ENCODE assay signal across 24 mouse cellular contexts in genomic region chr1:109971721-109972425, GRCm38 (mm10). TPM values are rescaled to one million over a fixed set of nuclear protein-coding genes. Genes with fewer than 3 reads are reported as not detected.
DNase-seq lines count a peak whose midpoint lies in the region; ATAC-seq and TF ChIP-seq lines count a peak whose summit lies in the region.
"Had no signal": no experiment of that assay in that cellular context is flagged by ENCODE, and none has a peak within 500 bp of the region (broad histone marks: within the 10 kb centered on the region; RNA-seq: fewer than 3 reads in every experiment).

No protein-coding gene starts in this region.

- no peaks in the 10 kb centered on the region for H3K9me3 ChIP-seq in hindbrain, embryonic 12.5 days (replicated peaks)
- no peaks in the 10 kb centered on the region for H3K9me3 ChIP-seq in hindbrain, postnatal 0 days (ENCODE audit: low read length)
- H3K9me3 ChIP-seq in embryonic facial prominence, embryonic 14.5 days (ENCODE audit: control insufficient read depth, low read length): no peaks in the 10 kb centered on the region
- no peaks in the 10 kb centered on the region for H3K9me3 ChIP-seq in forebrain, embryonic 16.5 days (ENCODE audit: control insufficient read depth, low read length)
- H3K9me3 ChIP-seq: embryonic facial prominence, embryonic 13.5 days; megakaryocyte, embryonic 14.5 days; stomach, embryonic 15.5 days had no signal

- no peak for TF ChIP-seq POLR2A in brain, embryonic 14.5 days (IDR thresholded peaks at IDR 0.05; ENCODE audit: borderline replicate concordance, extremely low read depth, insufficient read depth, insufficient read length, poor library complexity, severe bottlenecking)

- no peak overlapping the region for H3K4me3 ChIP-seq in hindbrain, embryonic 12.5 days
- H3K4me3 ChIP-seq in hindbrain, postnatal 0 days (ENCODE audit: low read length): no peak overlapping the region
- no peak overlapping the region for H3K4me3 ChIP-seq in embryonic facial prominence, embryonic 14.5 days (ENCODE audit: low read depth, low read length)
- H3K4me3 ChIP-seq in forebrain, embryonic 16.5 days (replicated peaks; ENCODE audit: low read length): no peak overlapping the region
- H3K4me3 ChIP-seq: embryonic facial prominence, embryonic 13.5 days; megakaryocyte, embryonic 14.5 days; stomach, embryonic 15.5 days had no signal

- no peak overlapping the region for H3K27ac ChIP-seq in hindbrain, embryonic 12.5 days
- no peak overlapping the region for H3K27ac ChIP-seq in hindbrain, postnatal 0 days
- no peak overlapping the region for H3K27ac ChIP-seq in embryonic facial prominence, embryonic 14.5 days (replicated peaks; ENCODE audit: low read depth, low read length)
- H3K27ac ChIP-seq in forebrain, embryonic 16.5 days (ENCODE audit: low read length): no peak overlapping the region
- H3K27ac ChIP-seq: embryonic facial prominence, embryonic 13.5 days; stomach, embryonic 15.5 days had no signal

- H3K9ac ChIP-seq in hindbrain, embryonic 12.5 days: no peak overlapping the region
- H3K9ac ChIP-seq in hindbrain, postnatal 0 days (replicated peaks; ENCODE audit: low read length): no peak overlapping the region
- no peak overlapping the region for H3K9ac ChIP-seq in embryonic facial prominence, embryonic 14.5 days (ENCODE audit: low read depth, low read length)
- H3K9ac ChIP-seq in forebrain, embryonic 16.5 days (replicated peaks; ENCODE audit: low read depth, low read length): no peak overlapping the region
- H3K9ac ChIP-seq: embryonic facial prominence, embryonic 13.5 days; stomach, embryonic 15.5 days had no signal

- no peak for DNase-seq in hindbrain, postnatal 0 days (ENCODE audit: low spot score)
- peak; percentile 87 for DNase-seq in brain, embryonic 14.5 days (ENCODE audit: low read depth)
- peak; percentile 19 for DNase-seq in embryonic facial prominence, embryonic 14.5 days (ENCODE audit: low spot score)
- no peak for DNase-seq in heart, adult 8-10 months (ENCODE audit: low spot score)
- no peak for DNase-seq in urinary bladder, adult 18-20 months (ENCODE audit: low spot score in 2 of 2)
- DNase-seq: adrenal gland, postnatal 25 days; B cell, adult 2 months; cerebellum, adult 11-12 months; cerebellum, postnatal 25 days; heart, postnatal 14 days; kidney, adult 8-10 months; kidney, postnatal 25 days; lung, adult 18-20 months; thymus, adult 2 months had no signal

- no peaks in the 10 kb centered on the region for H3K4me1 ChIP-seq in hindbrain, embryonic 12.5 days
- no peaks in the 10 kb centered on the region for H3K4me1 ChIP-seq in hindbrain, postnatal 0 days (ENCODE audit: insufficient read depth, low read length)
- no peaks in the 10 kb centered on the region for H3K4me1 ChIP-seq in embryonic facial prominence, embryonic 14.5 days (ENCODE audit: control insufficient read depth, insufficient read depth, low read length)
- no peaks in the 10 kb centered on the region; the same call in 1 of the 2 replicates for H3K4me1 ChIP-seq in forebrain, embryonic 16.5 days (replicated peaks; ENCODE audit: control insufficient read depth, insufficient read depth, low read length)
- H3K4me1 ChIP-seq: embryonic facial prominence, embryonic 13.5 days; megakaryocyte, embryonic 14.5 days; stomach, embryonic 15.5 days had no signal

- TF ChIP-seq CTCF in hindbrain, postnatal 0 days (IDR thresholded peaks at IDR 0.05; ENCODE audit: low read depth): no peak
- TF ChIP-seq CTCF in brain, embryonic 14.5 days (IDR thresholded peaks at IDR 0.05; ENCODE audit: borderline replicate concordance, extremely low read depth, insufficient read depth, insufficient read length): no peak

- 41% methylated on average over 5 of the region's 5 CpGs for WGBS in hindbrain, embryonic 12.5 days
- 35% methylated on average over 5 of the region's 5 CpGs for WGBS in hindbrain, postnatal 0 days
- WGBS in embryonic facial prominence, embryonic 14.5 days: 52% methylated on average over 5 of the region's 5 CpGs
- 19% methylated on average over 5 of the region's 5 CpGs for WGBS in forebrain, embryonic 16.5 days

- 0 out of 2 replicates have a peak, but pooled peaks have one; percentile 64 for ATAC-seq in hindbrain, embryonic 12.5 days (ENCODE audit: low FRiP score)
- no peak for ATAC-seq in hindbrain, postnatal 0 days
- no peak for ATAC-seq in embryonic facial prominence, embryonic 14.5 days (ENCODE audit: low read depth)
- ATAC-seq in forebrain, embryonic 16.5 days: peak; percentile 95
- ATAC-seq: inflammation-experienced regulatory T-cells, adult 6 months had no signal

- H3K36me3 ChIP-seq in hindbrain, embryonic 12.5 days: no peaks in the 10 kb centered on the region
- no peaks in the 10 kb centered on the region for H3K36me3 ChIP-seq in hindbrain, postnatal 0 days (ENCODE audit: insufficient read depth, low read length)
- no peaks in the 10 kb centered on the region for H3K36me3 ChIP-seq in embryonic facial prominence, embryonic 14.5 days (ENCODE audit: control insufficient read depth, insufficient read depth, low read length)
- no peaks in the 10 kb centered on the region for H3K36me3 ChIP-seq in forebrain, embryonic 16.5 days (ENCODE audit: control insufficient read depth, insufficient read depth)
- H3K36me3 ChIP-seq: embryonic facial prominence, embryonic 13.5 days; stomach, embryonic 15.5 days had no signal

- no peaks in the 10 kb centered on the region for H3K27me3 ChIP-seq in hindbrain, embryonic 12.5 days
- no peaks in the 10 kb centered on the region for H3K27me3 ChIP-seq in hindbrain, postnatal 0 days (ENCODE audit: insufficient read depth, low read length)
- H3K27me3 ChIP-seq in embryonic facial prominence, embryonic 14.5 days (replicated peaks; ENCODE audit: control insufficient read depth, insufficient read depth, low read length): no peaks in the 10 kb centered on the region
- H3K27me3 ChIP-seq in forebrain, embryonic 16.5 days (replicated peaks; ENCODE audit: control insufficient read depth, insufficient read depth, low read length): no peaks in the 10 kb centered on the region
- H3K27me3 ChIP-seq: embryonic facial prominence, embryonic 13.5 days; megakaryocyte, embryonic 14.5 days; stomach, embryonic 15.5 days had no signal

- no peak overlapping the region for H3K4me2 ChIP-seq in hindbrain, embryonic 12.5 days (replicated peaks)
- H3K4me2 ChIP-seq in hindbrain, postnatal 0 days (ENCODE audit: low read depth, low read length): no peak overlapping the region
- H3K4me2 ChIP-seq in embryonic facial prominence, embryonic 14.5 days (ENCODE audit: low read depth, low read length): no peak overlapping the region
- H3K4me2 ChIP-seq in forebrain, embryonic 16.5 days (ENCODE audit: low read length): no peak overlapping the region
- H3K4me2 ChIP-seq: embryonic facial prominence, embryonic 13.5 days; heart, embryonic 11.5 days; stomach, embryonic 15.5 days had no signal

RNA-seq across cellular contexts. Expression of gene Cdh7, which starts 10.4 kb away (rescaled TPM):
- polyA plus RNA-seq in hindbrain, embryonic 12.5 days (2016; fragmentation: Nextera tagmentation; extraction: Ambion mirVana): 4.7 and 5.0 TPM in 2 replicates
- total RNA-seq in hindbrain, postnatal 0 days (2014; rRNA removed): 36.1 and 47.6 TPM in 2 replicates
- polyA plus RNA-seq in hindbrain, postnatal 0 days (2015; fragmentation: Nextera tagmentation; extraction: Ambion mirVana): 18.3 and 19.9 TPM in 2 replicates
- polyA plus RNA-seq in brain, embryonic 14.5 days (2012; rRNA removed): 8.9 and 9.7 TPM in 2 replicates
- 2.1 and 3.2 TPM in 2 replicates for polyA plus RNA-seq in embryonic facial prominence, embryonic 14.5 days (2014; fragmentation: Nextera tagmentation; extraction: Ambion mirVana)
- polyA plus RNA-seq in forebrain, embryonic 16.5 days (2015; fragmentation: Nextera tagmentation; extraction: Ambion mirVana): 9.6 and 13.6 TPM in 2 replicates
- total RNA-seq in heart, adult 8-10 months (2022): not detected
- total RNA-seq: adrenal gland, postnatal 25 days; gastrocnemius, adult 18-20 months; heart, postnatal 14 days; liver, adult 2 months; neutrophil, adult 5-6 weeks had no signal
- polyA plus RNA-seq: liver, adult 2 months; thymus, adult 2 months had no signal

Comparison
In these comparisons a context has a peak if more than half of its experiments do, and no peak if none do; other contexts are left out.
1. ATAC-seq: peak in hindbrain, embryonic 12.5 days (single experiment) and forebrain, embryonic 16.5 days (single experiment); none in hindbrain, postnatal 0 days (single experiment) and embryonic facial prominence, embryonic 14.5 days (single experiment).
2. DNase-seq: peak in brain, embryonic 14.5 days (single experiment) and embryonic facial prominence, embryonic 14.5 days (single experiment); none in hindbrain, postnatal 0 days (single experiment), heart, adult 8-10 months (single experiment) and urinary bladder, adult 18-20 months (0 of 2).